Mouse (Mus musculus) ES-E14 (cell line): ENCODE results near the gene Emc3.

Experiments used
- CHD2 ChIP-seq: IDR thresholded peaks from 2 replicates; pipeline ENCODE4 v1.6.1; 2014; ENCODE audit warnings: mild to moderate bottlenecking, low read depth, low read length, inconsistent platforms
- MAFK ChIP-seq: IDR thresholded peaks from 2 replicates; pipeline ENCODE4 v1.6.1; 2014; ENCODE audit warnings: mild to moderate bottlenecking, low read depth, low read length, inconsistent platforms; ENCODE audit not compliant: insufficient read depth
- ZNF384 ChIP-seq: IDR thresholded peaks from 2 replicates; pipeline ENCODE4 v1.6.1; 2012; ENCODE audit warnings: low read depth, low read length, inconsistent platforms

- no peak for TF ChIP-seq CHD2
- no peak for TF ChIP-seq ZNF384
- no peak for TF ChIP-seq MAFK
Measured at GRCm38 (mm10) chr6:113559736-113560135, 28.3 kb upstream of the Emc3 start.
